Mouse (Mus musculus) embryonic fibroblast, embryonic 13.5 days (primary cell): ENCODE results near the gene Armc7. TPM values are rescaled to one million over a fixed set of nuclear protein-coding genes. Genes with fewer than 3 reads are reported as not detected.

Experiments used
- H3K27ac ChIP-seq: 2 replicates; pipeline ENCODE4 v1.5.1; 2012; ENCODE audit warnings: low read length, control low read depth, inconsistent platforms; ENCODE audit not compliant: insufficient read depth
- H3K4me1 ChIP-seq: 2 replicates; pipeline ENCODE4 v1.6.1; 2011; ENCODE audit warnings: low read length; ENCODE audit not compliant: control insufficient read depth, insufficient read depth
- H3K4me3 ChIP-seq: 2 replicates; pipeline ENCODE4 v1.5.1; 2011; ENCODE audit warnings: mild to moderate bottlenecking, control low read depth, low read length; ENCODE audit not compliant: insufficient read depth
- CTCF ChIP-seq: IDR thresholded peaks from 2 replicates; pipeline ENCODE4 v1.5.1; 2011; ENCODE audit warnings: mild to moderate bottlenecking, control low read depth, low read length, moderate library complexity, borderline replicate concordance; ENCODE audit not compliant: insufficient read depth
- POLR2A ChIP-seq: IDR thresholded peaks from 2 replicates; pipeline ENCODE4 v1.6.1; 2011; ENCODE audit warnings: low read depth, mild to moderate bottlenecking, control low read depth, low read length, moderate library complexity
- polyA plus RNA-seq: library from polyadenylated mRNA; stranded (reverse); fragments of >200 nt; gene quantifications from 2 replicates; pipeline ENCODE4 v1.2.4, GENCODE M21; 2011; ENCODE audit warnings: low read depth; ENCODE audit not compliant: missing spikeins, insufficient read length

Armc7 gene
- polyA plus RNA-seq: 7.1 and 8.2 TPM in 2 replicates

- H3K27ac ChIP-seq: peak within 1 kb of the TSS; percentile 36
- H3K4me1 ChIP-seq: peaks cover 2% of the 10 kb centered on the region; the same call in 1 of the 2 replicates
- TF ChIP-seq POLR2A (peak; percentile 94), CTCF (no peak)
- peak within 1 kb of the TSS; percentile 87 for H3K4me3 ChIP-seq
Measured at GRCm38 (mm10) chr11:115475025-115475757, at the start of gene Armc7. Armc7 (plus strand) TSS chr11:115475667.

GRCm38 (mm10) chr11:115425671-115426070, 49.8 kb upstream of the Armc7 start:
- Histone ChIP-seq H3K4me3 (no peak overlapping the region), H3K4me1 (peaks cover 6% of the 10 kb centered on the region), H3K27ac (no peak overlapping the region)
- TF ChIP-seq POLR2A: no peak
- no peak for TF ChIP-seq CTCF

GRCm38 (mm10) chr11:115427482-115428331, 47.8 kb upstream of the Armc7 start:
- Histone ChIP-seq H3K4me3 (no peak overlapping the region), H3K4me1 (no peaks in the 10 kb centered on the region), H3K27ac (no peak overlapping the region)
- TF ChIP-seq POLR2A (peak; percentile 39; the same call in 1 of the 2 replicates), CTCF (peak; percentile 74)

GRCm38 (mm10) chr11:115429307-115429706, 46.2 kb upstream of the Armc7 start:
- Histone ChIP-seq H3K27ac (no peak overlapping the region), H3K4me1 (no peaks in the 10 kb centered on the region), H3K4me3 (no peak overlapping the region)
- no peak for TF ChIP-seq POLR2A
- no peak for TF ChIP-seq CTCF

GRCm38 (mm10) chr11:115430561-115430960, 44.9 kb upstream of the Armc7 start:
- TF ChIP-seq CTCF (no peak), POLR2A (no peak)
- Histone ChIP-seq H3K27ac (no peak overlapping the region), H3K4me3 (no peak overlapping the region), H3K4me1 (no peaks in the 10 kb centered on the region; the same call in 1 of the 2 replicates)

GRCm38 (mm10) chr11:115432814-115433213, 42.7 kb upstream of the Armc7 start:
- Histone ChIP-seq H3K4me1 (peaks cover 4% of the 10 kb centered on the region; the same call in 1 of the 2 replicates), H3K27ac (no peak overlapping the region)
- no peak for TF ChIP-seq POLR2A
- TF ChIP-seq CTCF: no peak

GRCm38 (mm10) chr11:115433342-115433741, 42.1 kb upstream of the Armc7 start:
- no peak overlapping the region for H3K4me3 ChIP-seq
- no peak overlapping the region for H3K27ac ChIP-seq
- peaks cover 4% of the 10 kb centered on the region; the same call in 1 of the 2 replicates for H3K4me1 ChIP-seq
- TF ChIP-seq CTCF (no peak), POLR2A (no peak)

More at GRCm38 (mm10) chr11:115432814-115433213, 42.7 kb upstream of the Armc7 start:
- H3K4me3 ChIP-seq: no peak overlapping the region

GRCm38 (mm10) chr11:115435596-115436337, 39.7 kb upstream of the Armc7 start:
- TF ChIP-seq POLR2A: no peak
- no peak for TF ChIP-seq CTCF
- Histone ChIP-seq H3K4me1 (peaks cover 4% of the 10 kb centered on the region; the same call in 1 of the 2 replicates), H3K4me3 (no peak overlapping the region), H3K27ac (no peak overlapping the region)

GRCm38 (mm10) chr11:115437571-115438122, 37.8 kb upstream of the Armc7 start:
- Histone ChIP-seq H3K27ac (no peak overlapping the region), H3K4me1 (peaks cover 4% of the 10 kb centered on the region; the same call in 1 of the 2 replicates), H3K4me3 (no peak overlapping the region)
- TF ChIP-seq CTCF: no peak
